Mouse (Mus musculus): ENCODE data around the gene Carmil1. TPM values are rescaled to one million over a fixed set of nuclear protein-coding genes. Genes with fewer than 3 reads are reported as not detected.

Carmil1 gene
- polyA plus RNA-seq, 1 experiment from 2014 or later, result 46.2 TPM

DNA sequence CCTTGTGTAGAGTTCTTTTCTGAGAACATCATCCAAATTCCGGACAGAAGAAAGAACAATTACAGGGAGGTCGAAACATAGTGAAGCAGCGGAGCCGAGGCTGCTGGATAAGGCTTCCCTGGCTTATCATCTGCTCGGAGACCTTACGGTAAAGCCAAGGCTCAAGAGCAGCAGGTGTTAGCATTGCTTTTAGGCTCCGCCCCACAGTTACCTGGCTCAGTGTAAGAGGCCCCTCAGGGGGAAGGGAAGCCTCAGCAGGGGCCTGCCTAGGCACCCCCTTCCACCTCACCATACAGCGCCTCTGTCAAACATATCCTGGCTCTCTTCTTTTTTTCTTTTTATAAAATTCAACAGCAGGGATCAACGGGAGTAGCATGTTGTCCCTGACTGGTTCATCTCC, 286.6 kb downstream of the Carmil1 start:
- Histone ChIP-seq H3K36me3 (no peaks in the 10 kb centered on the region), H3K4me1 (no peaks in the 10 kb centered on the region), H3K9me3 (no peaks in the 10 kb centered on the region), H3K4me3 (no peak overlapping the region), H3K4me2 (no peak overlapping the region), H3K27ac (no peak overlapping the region), H3K27me3 (peaks cover 16% of the 10 kb centered on the region), H3K9ac (no peak overlapping the region)
- WGBS, result 13% methylated on average over 9 of the region's 9 CpGs
- ATAC-seq (ENCODE audit: borderline replicate concordance, extremely low read depth, low FRiP score, low TSS enrichment), result no peak

DNA sequence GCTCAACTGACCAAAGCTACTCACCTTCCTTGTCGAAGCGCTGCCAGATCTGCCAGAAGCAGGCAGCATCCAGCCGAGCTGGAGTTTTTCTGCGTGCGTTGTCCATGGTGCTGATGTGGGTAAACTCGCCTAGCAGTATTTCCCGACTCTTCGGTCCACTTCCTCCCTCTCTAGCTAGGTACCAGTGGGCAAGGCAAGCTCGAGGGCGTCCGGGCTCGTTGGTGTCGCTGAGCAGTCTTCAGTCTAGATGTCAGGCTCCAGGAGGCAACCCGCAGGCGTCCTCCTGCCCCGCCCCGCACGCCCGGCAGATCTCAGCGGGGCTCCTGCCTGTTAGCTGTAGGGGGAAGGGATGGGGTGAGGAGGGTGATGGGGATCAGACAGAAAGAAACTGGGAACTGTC, 289.7 kb downstream of the Carmil1 start, which contains the start of gene Scgn:
TSS of gene Scgn (minus strand) at position 287 of the 400 bp plus-strand sequence.
- peak; percentile 5; the same call in 1 of the 2 replicates for ATAC-seq (ENCODE audit: borderline replicate concordance, extremely low read depth, low FRiP score, low TSS enrichment)
- no peaks in the 10 kb centered on the region for H3K4me1 ChIP-seq
- WGBS, result under 1% methylated on average over 20 of the region's 20 CpGs

DNA sequence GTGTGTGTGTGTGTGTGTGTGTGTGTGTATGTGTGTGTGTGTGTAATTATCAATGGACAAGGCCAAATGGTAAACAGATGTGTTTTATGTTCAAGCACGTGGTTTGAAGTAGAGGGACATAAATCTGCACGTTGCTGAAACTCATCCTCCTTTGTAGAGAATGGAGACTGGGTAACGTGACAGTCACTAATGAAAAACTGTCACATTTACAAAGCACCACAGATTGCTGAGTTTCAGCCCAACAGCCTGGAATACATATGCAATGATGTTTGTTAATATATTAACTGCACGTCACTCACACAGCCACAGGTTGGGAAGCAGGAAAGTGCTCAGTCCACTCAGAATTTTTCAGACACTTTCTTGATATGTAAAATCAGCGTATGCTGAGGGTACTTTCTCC, 290.1 kb downstream of the Carmil1 start:
- ATAC-seq (ENCODE audit: borderline replicate concordance, extremely low read depth, low FRiP score, low TSS enrichment), result no peak
- WGBS, result 28% methylated on average over 5 of the region's 5 CpGs
- H3K9ac ChIP-seq, result no peak overlapping the region
- no peaks in the 10 kb centered on the region for H3K4me1 ChIP-seq
- no peaks in the 10 kb centered on the region for H3K36me3 ChIP-seq
- no peak overlapping the region for H3K4me2 ChIP-seq
- no peak overlapping the region for H3K4me3 ChIP-seq
- peaks cover 16% of the 10 kb centered on the region for H3K27me3 ChIP-seq
- H3K27ac ChIP-seq, result no peak overlapping the region
- H3K9me3 ChIP-seq, result no peaks in the 10 kb centered on the region

More for the DNA sequence above, 289.7 kb downstream of the Carmil1 start, which contains the start of gene Scgn:
- Histone ChIP-seq H3K9ac (no peak within 1 kb of the TSS), H3K4me2 (no peak within 1 kb of the TSS), H3K4me3 (no peak within 1 kb of the TSS), H3K27ac (no peak within 1 kb of the TSS), H3K36me3 (no peaks in the 10 kb centered on the region), H3K27me3 (peaks cover 16% of the 10 kb centered on the region), H3K9me3 (no peaks in the 10 kb centered on the region)

DNA sequence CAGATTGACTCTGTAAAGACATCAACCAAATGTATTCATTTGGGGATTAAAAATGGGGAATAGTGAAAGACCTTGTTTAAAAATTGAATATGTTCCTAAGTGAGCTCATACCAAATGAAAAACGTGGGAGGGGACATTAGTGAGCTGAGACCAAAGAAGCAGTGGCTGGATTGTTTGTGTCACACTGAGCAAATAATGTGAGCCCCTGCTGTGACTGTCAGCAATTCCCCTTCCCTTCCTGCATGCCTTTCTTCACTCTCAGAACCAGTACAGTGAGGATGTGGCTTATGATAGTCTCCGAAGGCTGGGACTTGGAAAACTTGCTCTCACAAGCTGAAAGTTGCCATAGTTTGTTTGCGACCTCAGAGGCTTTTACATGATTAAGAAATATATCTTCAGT, 295.5 kb downstream of the Carmil1 start:
- Histone ChIP-seq H3K4me1 (no peaks in the 10 kb centered on the region), H3K36me3 (no peaks in the 10 kb centered on the region), H3K27ac (no peak overlapping the region), H3K4me2 (no peak overlapping the region), H3K4me3 (no peak overlapping the region), H3K27me3 (no peaks in the 10 kb centered on the region), H3K9me3 (no peaks in the 10 kb centered on the region), H3K9ac (no peak overlapping the region)
- ATAC-seq (ENCODE audit: borderline replicate concordance, extremely low read depth, low FRiP score, low TSS enrichment), result no peak
- WGBS, result 30% methylated on average over 3 of the region's 3 CpGs

DNA sequence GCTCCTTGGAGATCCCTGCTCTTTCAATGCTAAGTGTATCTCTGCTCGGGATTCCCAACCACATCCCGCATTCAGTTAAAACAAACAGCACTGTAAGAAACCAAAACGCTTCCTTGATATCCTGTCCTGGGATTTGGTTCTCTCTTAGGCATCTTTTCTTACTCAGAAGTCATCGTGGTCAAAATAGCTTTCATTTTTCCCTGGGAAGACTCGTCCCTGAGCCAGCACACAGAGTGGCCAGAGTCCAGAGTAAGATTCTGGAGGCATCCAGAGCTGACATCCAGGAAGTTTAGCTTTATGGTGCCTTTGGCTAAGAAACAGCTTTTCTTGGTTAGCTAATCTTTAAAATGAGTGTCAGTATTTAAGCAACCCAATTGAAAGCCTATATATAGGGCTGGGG, 308.3 kb downstream of the Carmil1 start:
- Histone ChIP-seq H3K4me2 (no peak overlapping the region), H3K4me1 (no peaks in the 10 kb centered on the region), H3K9me3 (no peaks in the 10 kb centered on the region), H3K27ac (0 out of 2 replicates have a peak overlapping the region, but pooled peaks have one; percentile 4), H3K9ac (no peak overlapping the region), H3K27me3 (no peaks in the 10 kb centered on the region), H3K4me3 (no peak overlapping the region), H3K36me3 (no peaks in the 10 kb centered on the region)
- WGBS, result 35% methylated on average over 5 of the region's 5 CpGs
- ATAC-seq (ENCODE audit: borderline replicate concordance, extremely low read depth, low FRiP score, low TSS enrichment), result no peak

DNA sequence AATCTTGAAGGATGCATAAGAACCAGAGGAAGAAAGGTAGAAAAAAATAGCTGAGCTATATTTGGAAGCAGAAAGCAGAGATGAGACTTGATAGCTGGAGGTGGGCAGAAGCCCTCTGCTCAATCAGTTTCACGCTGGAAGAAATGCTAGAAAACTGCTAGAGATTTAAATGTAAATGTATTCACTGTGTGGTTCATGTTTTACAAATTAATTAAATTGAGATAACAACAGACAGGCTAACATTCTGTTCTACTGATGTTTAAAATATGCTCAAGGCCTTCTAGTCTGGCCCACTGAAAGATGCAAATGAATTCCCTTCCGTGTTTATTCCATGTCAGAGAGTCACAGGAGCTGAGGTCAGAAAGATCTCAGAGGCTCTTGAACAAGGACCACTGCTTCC, 308.7 kb downstream of the Carmil1 start:
- Histone ChIP-seq H3K36me3 (no peaks in the 10 kb centered on the region), H3K4me1 (no peaks in the 10 kb centered on the region), H3K4me2 (no peak overlapping the region), H3K27me3 (no peaks in the 10 kb centered on the region), H3K9me3 (no peaks in the 10 kb centered on the region), H3K9ac (no peak overlapping the region), H3K4me3 (no peak overlapping the region), H3K27ac (no peak overlapping the region)
- 48% methylated on average over 2 of the region's 2 CpGs for WGBS
- ATAC-seq (ENCODE audit: borderline replicate concordance, extremely low read depth, low FRiP score, low TSS enrichment), result no peak

DNA sequence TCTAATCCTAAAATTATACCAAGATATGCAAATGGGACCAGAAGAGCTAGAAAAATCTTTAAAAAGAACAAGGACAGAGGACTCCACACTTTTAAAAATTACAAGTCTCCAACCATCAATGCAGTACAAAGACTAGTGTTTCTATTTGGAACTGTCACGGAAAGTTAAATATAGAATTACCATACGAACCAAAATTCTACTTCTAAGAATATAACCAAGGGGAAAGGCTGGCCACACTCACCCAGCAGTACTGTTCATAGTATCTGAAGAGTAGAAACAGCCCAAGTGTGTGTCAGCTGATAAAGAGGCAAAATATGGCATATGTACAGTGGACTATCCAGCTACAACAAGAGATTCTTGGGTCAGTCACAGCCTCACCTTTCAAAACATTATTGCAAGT, 315.7 kb downstream of the Carmil1 start:
- 80% methylated on average over 2 of the region's 2 CpGs for WGBS
- Histone ChIP-seq H3K27ac (no peak overlapping the region), H3K4me3 (no peak overlapping the region), H3K4me1 (no peaks in the 10 kb centered on the region), H3K27me3 (no peaks in the 10 kb centered on the region), H3K9ac (no peak overlapping the region), H3K4me2 (no peak overlapping the region), H3K36me3 (no peaks in the 10 kb centered on the region), H3K9me3 (no peaks in the 10 kb centered on the region)
- ATAC-seq (ENCODE audit: borderline replicate concordance, extremely low read depth, low FRiP score, low TSS enrichment), result no peak

Other genes starting within 250 kb of the Carmil1 start
- gene Cmah, start 46.6 kb upstream of the Carmil1 start, polyA plus RNA-seq (2015; fragmentation: Nextera tagmentation; extraction: Ambion mirVana), result 0.43 and 0.57 TPM in 2 replicates

Measured in lung, embryonic 15.5 days (tissue).